Mouse (Mus musculus): Measurements from ENCODE around the gene Ap5z1. TPM values are rescaled to one million over a fixed set of nuclear protein-coding genes. Genes with fewer than 3 reads are reported as not detected.

Gene Ap5z1
- polyA plus RNA-seq, 1 experiment from 2014 or later, result 6.0 TPM

- peak; percentile 96 for ATAC-seq (replicated peaks; ENCODE audit: insufficient number of reproducible peaks, insufficient read depth, low FRiP score, low read depth)
- Histone ChIP-seq H3K4me1 (replicated peaks) (peaks cover 58% of the 10 kb centered on the region), H3K27me3 (no peaks in the 10 kb centered on the region), H3K4me2 (peak overlapping the region; percentile 64), H3K9me3 (replicated peaks) (no peaks in the 10 kb centered on the region), H3K9ac (peak overlapping the region; percentile 57), H3K4me3 (peak overlapping the region; percentile 40), H3K27ac (peak overlapping the region; percentile 88), H3K36me3 (peaks cover 12% of the 10 kb centered on the region)
- WGBS, result under 1% methylated on average over 17 of the region's 19 CpGs
Observed at GRCm38 (mm10) chr5:142440451-142441147, 23.1 kb upstream of the Ap5z1 start.

GRCm38 (mm10) chr5:142441332-142442044, 22.3 kb upstream of the Ap5z1 start:
- WGBS, result 54% methylated on average over 22 of the region's 22 CpGs

GRCm38 (mm10) chr5:142442045-142442440, 21.7 kb upstream of the Ap5z1 start:
- Histone ChIP-seq H3K9ac (no peak overlapping the region), H3K27me3 (no peaks in the 10 kb centered on the region), H3K4me3 (peak overlapping the region; percentile 40; the same call in 1 of the 2 replicates), H3K27ac (peak overlapping the region; percentile 88), H3K4me2 (no peak overlapping the region; the same call in 1 of the 2 replicates), H3K36me3 (no peaks in the 10 kb centered on the region), H3K4me1 (replicated peaks) (peaks cover 62% of the 10 kb centered on the region), H3K9me3 (replicated peaks) (no peaks in the 10 kb centered on the region)
- WGBS, result 74% methylated on average over 7 of the region's 7 CpGs
- no peak for ATAC-seq (replicated peaks; ENCODE audit: insufficient number of reproducible peaks, insufficient read depth, low FRiP score, low read depth)

More at GRCm38 (mm10) chr5:142441332-142442044, 22.3 kb upstream of the Ap5z1 start:
- H3K9me3 ChIP-seq (replicated peaks), result no peaks in the 10 kb centered on the region
- H3K27me3 ChIP-seq, result no peaks in the 10 kb centered on the region
- peak overlapping the region; percentile 88 for H3K27ac ChIP-seq
- peak overlapping the region; percentile 40 for H3K4me3 ChIP-seq
- H3K4me1 ChIP-seq (replicated peaks), result peaks cover 62% of the 10 kb centered on the region
- no peak for ATAC-seq (replicated peaks; ENCODE audit: insufficient number of reproducible peaks, insufficient read depth, low FRiP score, low read depth)
- peak overlapping the region; percentile 57; the same call in 1 of the 2 replicates for H3K9ac ChIP-seq
- peak overlapping the region; percentile 64 for H3K4me2 ChIP-seq
- peaks cover 3% of the 10 kb centered on the region; the same call in 1 of the 2 replicates for H3K36me3 ChIP-seq

- 67% methylated on average over 15 of the region's 15 CpGs for WGBS
- no peak overlapping the region for H3K4me2 ChIP-seq
- H3K9ac ChIP-seq, result no peak overlapping the region
- H3K36me3 ChIP-seq, result no peaks in the 10 kb centered on the region; the same call in 1 of the 2 replicates
- no peak for ATAC-seq (replicated peaks; ENCODE audit: insufficient number of reproducible peaks, insufficient read depth, low FRiP score, low read depth)
- H3K4me1 ChIP-seq (replicated peaks), result peaks cover 66% of the 10 kb centered on the region
- no peak overlapping the region for H3K27ac ChIP-seq
- H3K9me3 ChIP-seq (replicated peaks), result no peaks in the 10 kb centered on the region
- no peak overlapping the region for H3K4me3 ChIP-seq
- no peaks in the 10 kb centered on the region for H3K27me3 ChIP-seq
Observed at GRCm38 (mm10) chr5:142443514-142443913, 20.2 kb upstream of the Ap5z1 start.

GRCm38 (mm10) chr5:142443994-142444393, 19.8 kb upstream of the Ap5z1 start:
- Histone ChIP-seq H3K9me3 (replicated peaks) (no peaks in the 10 kb centered on the region), H3K4me2 (no peak overlapping the region), H3K4me3 (no peak overlapping the region), H3K4me1 (replicated peaks) (peaks cover 64% of the 10 kb centered on the region), H3K27ac (peak overlapping the region; percentile 41; the same call in 1 of the 2 replicates), H3K27me3 (no peaks in the 10 kb centered on the region), H3K9ac (no peak overlapping the region), H3K36me3 (no peaks in the 10 kb centered on the region; the same call in 1 of the 2 replicates)
- ATAC-seq (replicated peaks; ENCODE audit: insufficient number of reproducible peaks, insufficient read depth, low FRiP score, low read depth), result no peak
- 69% methylated on average over 14 of the region's 14 CpGs for WGBS

GRCm38 (mm10) chr5:142444791-142445531, 18.8 kb upstream of the Ap5z1 start:
- Histone ChIP-seq H3K27ac (peak overlapping the region; percentile 41), H3K4me3 (no peak overlapping the region), H3K4me1 (replicated peaks) (peaks cover 56% of the 10 kb centered on the region), H3K9ac (no peak overlapping the region), H3K36me3 (peaks cover 7% of the 10 kb centered on the region), H3K9me3 (replicated peaks) (no peaks in the 10 kb centered on the region), H3K27me3 (no peaks in the 10 kb centered on the region), H3K4me2 (no peak overlapping the region)
- whole genome bisulfite sequencing, result 48% methylated on average over 11 of the region's 11 CpGs
- ATAC-seq (replicated peaks; ENCODE audit: insufficient number of reproducible peaks, insufficient read depth, low FRiP score, low read depth), result no peak

GRCm38 (mm10) chr5:142445709-142446108, 18.0 kb upstream of the Ap5z1 start:
- Histone ChIP-seq H3K9ac (no peak overlapping the region), H3K4me1 (replicated peaks) (peaks cover 53% of the 10 kb centered on the region), H3K4me3 (no peak overlapping the region), H3K36me3 (peaks cover 15% of the 10 kb centered on the region), H3K27ac (no peak overlapping the region), H3K27me3 (no peaks in the 10 kb centered on the region), H3K9me3 (replicated peaks) (no peaks in the 10 kb centered on the region), H3K4me2 (no peak overlapping the region)
- ATAC-seq (replicated peaks; ENCODE audit: insufficient number of reproducible peaks, insufficient read depth, low FRiP score, low read depth), result no peak
- WGBS, result 53% methylated on average over 8 of the region's 8 CpGs

GRCm38 (mm10) chr5:142448076-142448475, 15.7 kb upstream of the Ap5z1 start:
- Histone ChIP-seq H3K27me3 (no peaks in the 10 kb centered on the region), H3K4me2 (peak overlapping the region; percentile 43), H3K9ac (peak overlapping the region; percentile 16; the same call in 1 of the 2 replicates), H3K4me3 (no peak overlapping the region), H3K27ac (no peak overlapping the region), H3K9me3 (replicated peaks) (no peaks in the 10 kb centered on the region), H3K36me3 (peaks cover 25% of the 10 kb centered on the region), H3K4me1 (replicated peaks) (peaks cover 39% of the 10 kb centered on the region)
- WGBS, result 9% methylated on average over 9 of the region's 9 CpGs
- no peak; the same call in 1 of the 2 replicates for ATAC-seq (replicated peaks; ENCODE audit: insufficient number of reproducible peaks, insufficient read depth, low FRiP score, low read depth)

- Histone ChIP-seq H3K4me2 (no peak overlapping the region), H3K4me3 (no peak overlapping the region), H3K9me3 (replicated peaks) (no peaks in the 10 kb centered on the region), H3K4me1 (replicated peaks) (peaks cover 33% of the 10 kb centered on the region), H3K9ac (no peak overlapping the region), H3K27me3 (no peaks in the 10 kb centered on the region), H3K36me3 (peaks cover 29% of the 10 kb centered on the region), H3K27ac (no peak overlapping the region)
- WGBS, result 60% methylated on average over 12 of the region's 12 CpGs
- no peak for ATAC-seq (replicated peaks; ENCODE audit: insufficient number of reproducible peaks, insufficient read depth, low FRiP score, low read depth)
Observed at GRCm38 (mm10) chr5:142448623-142449022, 15.1 kb upstream of the Ap5z1 start.

GRCm38 (mm10) chr5:142450846-142451245, 12.9 kb upstream of the Ap5z1 start:
- ATAC-seq (replicated peaks; ENCODE audit: insufficient number of reproducible peaks, insufficient read depth, low FRiP score, low read depth), result no peak
- Histone ChIP-seq H3K27ac (no peak overlapping the region), H3K4me2 (no peak overlapping the region), H3K27me3 (no peaks in the 10 kb centered on the region), H3K9ac (no peak overlapping the region), H3K9me3 (replicated peaks) (no peaks in the 10 kb centered on the region), H3K4me3 (no peak overlapping the region), H3K4me1 (replicated peaks) (peaks cover 12% of the 10 kb centered on the region), H3K36me3 (peaks cover 46% of the 10 kb centered on the region)
- WGBS, result 95% methylated on average over 9 of the region's 9 CpGs

GRCm38 (mm10) chr5:142451759-142452158, 12.0 kb upstream of the Ap5z1 start:
- no peak overlapping the region for H3K4me2 ChIP-seq
- WGBS, result 33% methylated on average over 1 of the region's 1 CpGs
- H3K4me3 ChIP-seq, result no peak overlapping the region
- no peaks in the 10 kb centered on the region for H3K27me3 ChIP-seq
- no peak overlapping the region for H3K27ac ChIP-seq
- no peak for ATAC-seq (replicated peaks; ENCODE audit: insufficient number of reproducible peaks, insufficient read depth, low FRiP score, low read depth)
- H3K9ac ChIP-seq, result no peak overlapping the region
- peaks cover 13% of the 10 kb centered on the region for H3K4me1 ChIP-seq (replicated peaks)
- H3K36me3 ChIP-seq, result peaks cover 55% of the 10 kb centered on the region
- H3K9me3 ChIP-seq (replicated peaks), result no peaks in the 10 kb centered on the region

All from heart, embryonic 15.5 days (tissue).